Mouse (Mus musculus): ENCODE data around the gene Hoxb5.

Hoxb5 gene

GRCm38 (mm10) chr11:96303151-96304099, at the start of gene Hoxb5:
Gene Hoxb5 (plus strand): TSS chr11:96303336.
- peak; percentile 96 for DNase-seq (ENCODE audit: low read depth, low spot score)

- DNase-seq (ENCODE audit: low read depth, low spot score), result no peak
These were observed 48.9 kb upstream of the Hoxb5 start for GRCm38 (mm10) chr11:96254221-96254620.

GRCm38 (mm10) chr11:96255111-96255995, 47.8 kb upstream of the Hoxb5 start:
- DNase-seq (ENCODE audit: low read depth, low spot score), result no peak

- DNase-seq (ENCODE audit: low read depth, low spot score), result no peak
These were observed 47.1 kb upstream of the Hoxb5 start for GRCm38 (mm10) chr11:96255996-96256445.

- no peak for DNase-seq (ENCODE audit: low read depth, low spot score)
These were observed 46.0 kb upstream of the Hoxb5 start for GRCm38 (mm10) chr11:96257141-96257540.

GRCm38 (mm10) chr11:96259038-96259437, 44.1 kb upstream of the Hoxb5 start:
- DNase-seq (ENCODE audit: low read depth, low spot score), result peak; percentile 4

- DNase-seq (ENCODE audit: low read depth, low spot score), result peak; percentile 15
These were observed 43.6 kb upstream of the Hoxb5 start for GRCm38 (mm10) chr11:96259511-96259910.

- peak; percentile 75 for DNase-seq (ENCODE audit: low read depth, low spot score)
These were observed 42.7 kb upstream of the Hoxb5 start for GRCm38 (mm10) chr11:96260310-96260970.

- peak; percentile 92 for DNase-seq (ENCODE audit: low read depth, low spot score)
These were observed 41.7 kb upstream of the Hoxb5 start for GRCm38 (mm10) chr11:96261323-96261890.

GRCm38 (mm10) chr11:96262262-96262830, 40.8 kb upstream of the Hoxb5 start:
- DNase-seq (ENCODE audit: low read depth, low spot score), result no peak

- DNase-seq (ENCODE audit: low read depth, low spot score), result peak; percentile 16
These were observed 39.3 kb upstream of the Hoxb5 start for GRCm38 (mm10) chr11:96263636-96264389.

- DNase-seq (ENCODE audit: low read depth, low spot score), result peak; percentile 36
These were observed 38.6 kb upstream of the Hoxb5 start for GRCm38 (mm10) chr11:96264390-96265020.

GRCm38 (mm10) chr11:96265954-96266353, 37.2 kb upstream of the Hoxb5 start:
- DNase-seq (ENCODE audit: low read depth, low spot score), result peak; percentile 26

GRCm38 (mm10) chr11:96267021-96267920, 35.9 kb upstream of the Hoxb5 start:
- no peak for DNase-seq (ENCODE audit: low read depth, low spot score)

GRCm38 (mm10) chr11:96268031-96268745, 34.9 kb upstream of the Hoxb5 start:
- no peak for DNase-seq (ENCODE audit: low read depth, low spot score)

GRCm38 (mm10) chr11:96269869-96270268, 33.3 kb upstream of the Hoxb5 start:
- no peak for DNase-seq (ENCODE audit: low read depth, low spot score)

GRCm38 (mm10) chr11:96270996-96271540, 32.1 kb upstream of the Hoxb5 start, which contains the start of gene Hoxb9:
Gene Hoxb9 (plus strand): TSS chr11:96271457.
- peak; percentile 96 for DNase-seq (ENCODE audit: low read depth, low spot score)
